Mouse (Mus musculus) liver, embryonic 16.5 days (tissue): ENCODE results near the gene Rita1. TPM values are rescaled to one million over a fixed set of nuclear protein-coding genes. Genes with fewer than 3 reads are reported as not detected.
A peak's percentile ranks its signal among the peaks of the same experiment; 100 is the strongest.

Experiments
- ATAC-seq: fragments of 200-750 bp; cut with Nextera tagmentation; 2 replicates; pipeline ENCODE4 v1.8.0; 2017; ENCODE audit warnings: low read depth, mild to moderate bottlenecking, moderate number of reproducible peaks, moderate library complexity
- H3K27ac ChIP-seq: fragments of 300-500 bp; sonication (generic); 2 replicates; pipeline ENCODE4 v1.5.1; 2014; ENCODE audit warnings: mild to moderate bottlenecking, low read length
- H3K27me3 ChIP-seq: fragments of 300-500 bp; sonication (generic); 2 replicates; pipeline ENCODE4 v1.6.1; 2014; ENCODE audit warnings: low read depth, low read length, mixed read lengths; ENCODE audit not compliant: control insufficient read depth, insufficient read depth
- H3K36me3 ChIP-seq: fragments of 300-500 bp; sonication (generic); 2 replicates; pipeline ENCODE4 v1.6.1; 2014; ENCODE audit warnings: mild to moderate bottlenecking; ENCODE audit not compliant: control insufficient read depth, insufficient read depth
- H3K4me1 ChIP-seq: fragments of 300-500 bp; sonication (generic); 2 replicates; pipeline ENCODE4 v1.6.1; 2014; ENCODE audit warnings: low read depth, low read length, mixed read lengths; ENCODE audit not compliant: control insufficient read depth
- H3K4me2 ChIP-seq: fragments of 300-500 bp; sonication (generic); 2 replicates; pipeline ENCODE4 v1.6.1; 2014; ENCODE audit warnings: low read depth, low read length, mixed read lengths
- H3K4me3 ChIP-seq: fragments of 300-500 bp; sonication (generic); 2 replicates; pipeline ENCODE4 v1.5.1; 2014; ENCODE audit warnings: low read depth, mild to moderate bottlenecking, low read length
- H3K9ac ChIP-seq: fragments of 300-500 bp; sonication (generic); 2 replicates; pipeline ENCODE4 v1.6.1; 2014; ENCODE audit warnings: low read depth, low read length
- H3K9me3 ChIP-seq: fragments of 300-500 bp; sonication (generic); replicated peaks from 2 replicates; pipeline ENCODE4 v1.6.1; 2016; ENCODE audit warnings: low read length; ENCODE audit not compliant: control insufficient read depth
- WGBS: fragments of 180-500 bp; shearing (Covaris S2); extraction: QIAGEN DNeasy Blood & Tissue Kit; methylation state at CpG from one replicate; pipeline ENCODE4 v1.1.7; 2014; ENCODE audit not compliant: insufficient replicate concordance; 5-methylcytosine and 5-hydroxymethylcytosine counted together
- polyA plus RNA-seq: library from polyadenylated mRNA; unstranded; fragments of >200 nt; fragmentation: Nextera tagmentation; extraction: Ambion mirVana; gene quantifications from 2 replicates; pipeline ENCODE4 v1.2.1, GENCODE M21; 2015

The Rita1 gene
- polyA plus RNA-seq, 1 experiment from 2014 or later, result 3.7 TPM

GRCm38 (mm10) chr5:120634860-120635259, 22.5 kb upstream of the Rita1 start:
- Histone ChIP-seq H3K27ac (no peak overlapping the region), H3K4me1 (no peaks in the 10 kb centered on the region), H3K9ac (no peak overlapping the region), H3K4me2 (no peak overlapping the region), H3K36me3 (no peaks in the 10 kb centered on the region), H3K27me3 (peaks cover 10% of the 10 kb centered on the region), H3K9me3 (no peaks in the 10 kb centered on the region), H3K4me3 (no peak overlapping the region)
- WGBS, result 35% methylated on average over 5 of the region's 5 CpGs
- no peak for ATAC-seq

DNA sequence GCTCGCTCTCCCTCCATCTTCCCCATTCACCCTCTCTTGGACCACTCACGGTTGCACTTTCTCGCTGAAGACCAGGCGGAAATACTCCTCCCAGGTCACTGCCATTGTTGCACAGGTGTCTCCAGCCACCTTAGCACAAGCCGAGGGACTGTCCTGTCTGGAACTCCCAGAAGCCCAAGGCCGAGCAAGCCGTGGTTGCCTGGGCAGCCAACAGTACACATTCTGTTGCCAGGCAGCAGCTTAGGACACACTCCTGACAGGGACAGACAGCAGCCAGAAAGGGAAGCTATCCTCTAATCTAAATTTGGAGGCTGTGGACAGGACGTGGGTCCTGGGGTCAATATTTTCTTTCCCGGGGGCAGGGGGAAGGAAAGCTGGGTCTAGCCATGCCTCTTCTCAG, 21.7 kb upstream of the Rita1 start, which contains the start of gene Cfap73:
Cfap73 (minus strand) TSS at position 105 of the 400 bp plus-strand sequence.
- peaks cover 10% of the 10 kb centered on the region for H3K27me3 ChIP-seq
- no peaks in the 10 kb centered on the region for H3K36me3 ChIP-seq
- no peaks in the 10 kb centered on the region for H3K4me1 ChIP-seq
- no peak within 1 kb of the TSS for H3K4me3 ChIP-seq
- H3K27ac ChIP-seq, result no peak within 1 kb of the TSS
- no peak within 1 kb of the TSS for H3K9ac ChIP-seq
- no peak for ATAC-seq
- no peaks in the 10 kb centered on the region for H3K9me3 ChIP-seq
- 32% methylated on average over 9 of the region's 9 CpGs for WGBS
- no peak within 1 kb of the TSS for H3K4me2 ChIP-seq

GRCm38 (mm10) chr5:120631892-120632291, 19.5 kb upstream of the Rita1 start:
- H3K36me3 ChIP-seq, result peaks cover 4% of the 10 kb centered on the region; the same call in 1 of the 2 replicates
- ATAC-seq, result no peak
- H3K4me1 ChIP-seq, result peaks cover 3% of the 10 kb centered on the region; the same call in 1 of the 2 replicates
- no peaks in the 10 kb centered on the region for H3K9me3 ChIP-seq
- H3K27ac ChIP-seq, result no peak overlapping the region
- H3K27me3 ChIP-seq, result peaks cover 10% of the 10 kb centered on the region
- 82% methylated on average over 5 of the region's 5 CpGs for WGBS
- no peak overlapping the region for H3K4me2 ChIP-seq
- no peak overlapping the region for H3K9ac ChIP-seq
- no peak overlapping the region for H3K4me3 ChIP-seq

GRCm38 (mm10) chr5:120631128-120631527, 18.7 kb upstream of the Rita1 start:
- Histone ChIP-seq H3K36me3 (peaks cover 4% of the 10 kb centered on the region; the same call in 1 of the 2 replicates), H3K4me1 (peaks cover 3% of the 10 kb centered on the region; the same call in 1 of the 2 replicates), H3K4me3 (no peak overlapping the region), H3K9me3 (no peaks in the 10 kb centered on the region), H3K27ac (no peak overlapping the region), H3K4me2 (no peak overlapping the region), H3K27me3 (peaks cover 10% of the 10 kb centered on the region), H3K9ac (no peak overlapping the region)
- 6% methylated on average over 29 of the region's 29 CpGs for WGBS
- no peak for ATAC-seq

DNA sequence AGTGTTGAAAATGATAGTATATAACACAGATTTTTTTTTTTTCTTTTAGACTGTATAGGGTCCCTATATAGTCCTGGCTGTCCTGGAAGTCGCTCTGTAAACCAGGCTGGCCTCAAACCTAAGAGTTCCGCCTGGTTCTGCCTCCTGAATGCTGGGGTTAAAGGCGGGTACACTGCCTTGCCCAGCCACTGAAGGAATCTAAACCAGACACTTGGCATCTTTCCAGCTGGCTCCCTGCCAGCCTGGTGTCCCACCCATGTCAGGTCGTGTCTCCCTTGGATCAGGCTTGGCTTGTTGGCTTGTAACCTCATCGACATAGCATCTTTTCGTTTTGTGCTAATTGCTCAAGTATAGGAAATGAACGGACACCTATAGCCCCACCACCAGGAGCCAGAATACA, 16.2 kb upstream of the Rita1 start:
- Histone ChIP-seq H3K27ac (no peak overlapping the region), H3K9ac (no peak overlapping the region), H3K4me3 (no peak overlapping the region), H3K27me3 (peaks cover 10% of the 10 kb centered on the region), H3K36me3 (peaks cover 20% of the 10 kb centered on the region), H3K9me3 (no peaks in the 10 kb centered on the region), H3K4me1 (peaks cover 3% of the 10 kb centered on the region; the same call in 1 of the 2 replicates), H3K4me2 (no peak overlapping the region)
- 61% methylated on average over 7 of the region's 7 CpGs for WGBS
- ATAC-seq, result no peak

GRCm38 (mm10) chr5:120627515-120628300, 15.3 kb upstream of the Rita1 start:
- Histone ChIP-seq H3K36me3 (peaks cover 20% of the 10 kb centered on the region), H3K27me3 (peaks cover 10% of the 10 kb centered on the region), H3K27ac (no peak overlapping the region), H3K4me2 (no peak overlapping the region), H3K9me3 (no peaks in the 10 kb centered on the region), H3K9ac (no peak overlapping the region), H3K4me1 (peaks cover 3% of the 10 kb centered on the region; the same call in 1 of the 2 replicates), H3K4me3 (no peak overlapping the region)
- 81% methylated on average over 15 of the region's 15 CpGs for WGBS
- no peak for ATAC-seq

DNA sequence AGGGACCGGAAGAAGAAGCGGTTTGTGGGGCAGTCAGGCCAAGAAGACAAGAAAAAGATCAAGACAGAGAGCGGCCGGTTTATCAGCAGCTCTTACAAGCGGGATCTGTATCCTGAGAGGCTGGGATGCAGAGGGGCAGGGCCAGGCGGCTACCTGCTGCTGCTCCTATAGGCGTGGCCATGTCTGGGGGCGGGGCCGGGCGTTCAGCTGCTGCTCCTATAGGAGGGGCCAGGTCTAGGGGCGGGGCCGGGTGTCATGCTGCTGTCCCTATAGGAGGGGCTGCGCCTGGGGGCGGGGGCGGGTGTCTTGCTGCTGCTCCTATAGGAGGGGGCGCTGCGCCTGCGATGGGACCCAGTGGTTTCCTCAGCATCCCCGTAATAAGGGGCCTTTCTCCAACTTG, 14.0 kb upstream of the Rita1 start:
- H3K9me3 ChIP-seq, result no peaks in the 10 kb centered on the region
- no peak overlapping the region for H3K4me2 ChIP-seq
- peak; percentile 62 for ATAC-seq
- no peak overlapping the region for H3K27ac ChIP-seq
- H3K4me3 ChIP-seq, result no peak overlapping the region
- peaks cover 24% of the 10 kb centered on the region for H3K36me3 ChIP-seq
- peaks cover 10% of the 10 kb centered on the region for H3K27me3 ChIP-seq
- H3K4me1 ChIP-seq, result peaks cover 3% of the 10 kb centered on the region; the same call in 1 of the 2 replicates
- H3K9ac ChIP-seq, result no peak overlapping the region
- WGBS, result 64% methylated on average over 19 of the region's 19 CpGs

DNA sequence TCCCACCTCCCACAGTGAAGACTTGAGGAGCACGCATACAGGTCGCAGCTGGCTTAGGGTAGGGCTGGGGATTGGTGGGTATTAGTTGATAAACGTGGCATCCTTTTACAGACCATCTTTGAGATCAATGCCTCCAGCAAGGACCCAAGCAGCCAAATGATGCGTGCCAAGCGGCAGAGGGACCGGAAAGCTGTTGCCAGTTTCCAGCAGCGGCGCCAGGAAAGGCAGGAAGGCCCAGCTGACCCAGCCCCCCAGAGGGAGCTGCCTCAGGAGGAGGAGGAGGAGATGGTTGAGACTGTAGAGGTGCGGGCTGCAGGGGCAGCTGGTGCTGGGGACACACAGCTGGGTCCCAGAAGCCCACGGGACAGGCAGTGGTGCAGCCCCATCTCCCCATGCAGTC, 12.0 kb upstream of the Rita1 start:
- no peak overlapping the region for H3K9ac ChIP-seq
- peaks cover 3% of the 10 kb centered on the region; the same call in 1 of the 2 replicates for H3K4me1 ChIP-seq
- 81% methylated on average over 10 of the region's 10 CpGs for WGBS
- H3K36me3 ChIP-seq, result peaks cover 39% of the 10 kb centered on the region
- ATAC-seq, result no peak
- no peak overlapping the region for H3K4me3 ChIP-seq
- H3K9me3 ChIP-seq, result no peaks in the 10 kb centered on the region
- no peaks in the 10 kb centered on the region for H3K27me3 ChIP-seq
- H3K27ac ChIP-seq, result no peak overlapping the region
- H3K4me2 ChIP-seq, result no peak overlapping the region

DNA sequence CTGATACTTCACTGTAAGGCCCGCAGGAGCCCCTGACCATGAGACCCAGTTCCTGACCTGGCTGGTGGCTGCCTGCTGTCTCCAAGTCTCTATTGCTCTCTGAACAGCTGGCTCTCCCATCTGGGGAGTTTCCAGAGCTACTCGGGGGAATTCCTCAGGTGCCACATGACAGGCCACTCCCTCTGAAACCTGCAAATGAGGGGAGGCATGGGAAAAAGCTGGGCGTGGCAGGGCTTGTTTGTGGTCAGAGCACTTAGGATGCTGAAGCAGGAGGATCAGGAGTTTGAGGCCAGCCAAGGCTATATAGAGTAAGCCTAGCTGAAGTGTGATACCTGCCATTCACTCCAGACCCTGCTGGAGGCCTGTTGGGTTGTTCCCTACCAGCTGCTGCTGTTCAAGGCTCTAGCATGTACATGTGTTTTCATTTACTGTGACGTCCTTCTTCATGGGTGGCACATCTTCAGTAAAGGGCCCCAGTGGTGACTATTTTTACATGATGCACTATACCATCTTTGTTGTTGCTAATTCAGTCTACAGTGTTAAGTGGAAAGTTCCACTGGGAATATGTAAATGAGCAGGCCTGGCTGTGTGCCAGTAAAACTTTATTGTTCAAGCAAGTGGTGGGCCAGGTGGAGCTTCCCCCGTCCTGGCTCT, 9.9 kb upstream of the Rita1 start:
- WGBS, result 73% methylated on average over 5 of the region's 5 CpGs
- H3K4me2 ChIP-seq, result no peak overlapping the region

More for the DNA sequence above, 9.9 kb upstream of the Rita1 start:
- H3K4me3 ChIP-seq, result no peak overlapping the region
- no peak for ATAC-seq
- H3K27me3 ChIP-seq, result no peaks in the 10 kb centered on the region
- no peaks in the 10 kb centered on the region for H3K9me3 ChIP-seq
- no peak overlapping the region for H3K27ac ChIP-seq
- H3K36me3 ChIP-seq, result peaks cover 45% of the 10 kb centered on the region
- H3K4me1 ChIP-seq, result no peaks in the 10 kb centered on the region
- H3K9ac ChIP-seq, result no peak overlapping the region
